Mouse (Mus musculus) forebrain, embryonic 14.5 days (tissue): ENCODE measurements around the gene Enah. TPM values are rescaled to one million over a fixed set of nuclear protein-coding genes. Genes with fewer than 3 reads are reported as not detected.

Source experiments
- ATAC-seq: fragments of 200-750 bp; cut with Nextera tagmentation; 2 replicates; pipeline ENCODE4 v1.8.0; 2017; ENCODE audit warnings: mild to moderate bottlenecking, moderate library complexity
- DNase-seq: peaks from one replicate; pipeline ENCODE4 v3.0.0-alpha.2; 2015; ENCODE audit warnings: low spot score
- H3K27ac ChIP-seq: fragments of 300-500 bp; sonication (generic); 2 replicates; pipeline ENCODE4 v1.5.1; 2014; ENCODE audit warnings: low read depth, mild to moderate bottlenecking, control low read depth, low read length, moderate library complexity
- H3K27me3 ChIP-seq: fragments of 300-500 bp; sonication (generic); replicated peaks from 2 replicates; pipeline ENCODE4 v1.6.1; 2014; ENCODE audit warnings: low read length, control low read depth, mixed read lengths; ENCODE audit not compliant: control insufficient read depth, insufficient read depth
- H3K36me3 ChIP-seq: fragments of 300-500 bp; sonication (generic); 2 replicates; pipeline ENCODE4 v1.6.1; 2014; ENCODE audit warnings: low read length, control low read depth; ENCODE audit not compliant: control insufficient read depth, insufficient read depth
- H3K4me1 ChIP-seq: fragments of 300-500 bp; sonication (generic); 2 replicates; pipeline ENCODE4 v1.6.1; 2014; ENCODE audit warnings: antibody characterized with exemption, low read length, control low read depth; ENCODE audit not compliant: control insufficient read depth, insufficient read depth
- H3K4me2 ChIP-seq: fragments of 300-500 bp; sonication (generic); 2 replicates; pipeline ENCODE4 v1.6.1; 2014; ENCODE audit warnings: mild to moderate bottlenecking, control low read depth, low read length
- H3K4me3 ChIP-seq: fragments of 300-500 bp; sonication (generic); 2 replicates; pipeline ENCODE4 v1.5.1; 2014; ENCODE audit warnings: low read depth, low read length, control low read depth
- H3K9ac ChIP-seq: fragments of 300-500 bp; sonication (generic); 2 replicates; pipeline ENCODE4 v1.6.1; 2014; ENCODE audit warnings: mild to moderate bottlenecking, low read length, control low read depth, moderate library complexity
- H3K9me3 ChIP-seq: fragments of 300-500 bp; sonication (generic); replicated peaks from 2 replicates; pipeline ENCODE4 v1.6.1; 2016; ENCODE audit warnings: low read length, control low read depth, mixed read lengths; ENCODE audit not compliant: control insufficient read depth
- WGBS: fragments of 180-500 bp; shearing (Covaris S2); extraction: QIAGEN DNeasy Blood & Tissue Kit; methylation state at CpG from one replicate; pipeline ENCODE4 v1.1.7; 2014; 5-methylcytosine and 5-hydroxymethylcytosine counted together
- polyA plus RNA-seq: library from polyadenylated mRNA; unstranded; fragments of >200 nt; fragmentation: Nextera tagmentation; extraction: Ambion mirVana; gene quantifications from 2 replicates; pipeline ENCODE4 v1.2.1, GENCODE M21; 2014

The Enah gene
- polyA plus RNA-seq, 1 experiment from 2014 or later, result 19.9 TPM

- Histone ChIP-seq H3K9me3 (no peaks in the 10 kb centered on the region), H3K4me1 (no peaks in the 10 kb centered on the region), H3K4me2 (no peak overlapping the region), H3K27ac (no peak overlapping the region), H3K9ac (no peak overlapping the region), H3K36me3 (no peaks in the 10 kb centered on the region), H3K4me3 (no peak overlapping the region), H3K27me3 (no peaks in the 10 kb centered on the region)
- DNase-seq (no peak), ATAC-seq (no peak)
- 77% methylated on average over 9 of the region's 9 CpGs for WGBS
Measured at GRCm38 (mm10) chr1:182055122-182055521, 35.3 kb upstream of the Enah start.

DNA sequence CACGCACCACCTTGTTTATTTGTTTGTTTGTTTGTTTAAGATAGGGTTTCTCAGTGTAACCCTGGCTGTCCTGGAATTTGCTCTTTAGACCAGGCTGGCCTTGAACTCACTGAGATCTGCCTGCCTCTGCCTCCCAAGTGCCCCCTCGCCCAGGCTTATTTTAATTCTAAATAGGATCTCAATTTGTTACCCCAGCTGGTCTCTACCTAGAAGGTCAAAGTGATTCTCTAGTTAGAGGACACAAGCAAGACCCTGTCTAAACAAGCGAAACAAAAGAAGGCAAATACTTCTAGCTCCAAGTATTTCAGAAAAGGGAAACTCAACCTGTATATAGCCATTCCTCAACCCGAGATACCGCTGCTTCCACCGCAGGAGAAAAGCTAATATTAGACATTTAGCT, 34.9 kb upstream of the Enah start:
- Histone ChIP-seq H3K4me1 (no peaks in the 10 kb centered on the region), H3K9ac (no peak overlapping the region), H3K9me3 (no peaks in the 10 kb centered on the region), H3K27me3 (no peaks in the 10 kb centered on the region), H3K4me2 (no peak overlapping the region), H3K27ac (no peak overlapping the region), H3K36me3 (no peaks in the 10 kb centered on the region), H3K4me3 (no peak overlapping the region)
- no peak for DNase-seq
- ATAC-seq, result no peak
- WGBS, result 96% methylated on average over 6 of the region's 6 CpGs

- Histone ChIP-seq H3K27me3 (no peaks in the 10 kb centered on the region), H3K4me3 (no peak overlapping the region), H3K27ac (no peak overlapping the region), H3K9me3 (no peaks in the 10 kb centered on the region), H3K4me1 (no peaks in the 10 kb centered on the region), H3K9ac (no peak overlapping the region), H3K36me3 (no peaks in the 10 kb centered on the region), H3K4me2 (no peak overlapping the region)
- WGBS, result 55% methylated on average over 10 of the region's 10 CpGs
- ATAC-seq (peak; percentile 73), DNase-seq (peak; percentile 43)
Measured at GRCm38 (mm10) chr1:182052973-182053372, 33.2 kb upstream of the Enah start.

DNA sequence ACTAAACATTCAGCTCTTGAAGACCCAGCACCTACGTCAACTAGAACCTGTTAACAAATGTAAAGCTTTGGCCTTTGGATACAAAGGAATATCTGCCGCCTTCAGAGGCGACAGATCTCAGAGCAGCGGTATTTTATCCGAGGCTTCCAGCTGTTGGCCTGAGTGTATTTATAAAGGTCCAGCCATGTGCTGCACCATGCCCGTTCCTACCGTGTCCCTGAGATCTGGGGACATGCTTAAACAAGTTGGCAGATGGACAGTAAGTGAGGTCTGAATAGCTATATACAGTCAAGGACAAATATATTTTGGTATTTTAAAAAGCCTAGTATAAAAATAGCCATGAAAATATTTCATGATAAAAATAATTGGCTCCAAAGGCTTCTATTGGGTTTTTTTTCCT, 32.6 kb upstream of the Enah start:
- no peak for DNase-seq
- Histone ChIP-seq H3K4me3 (no peak overlapping the region), H3K9me3 (no peaks in the 10 kb centered on the region), H3K36me3 (no peaks in the 10 kb centered on the region), H3K4me1 (no peaks in the 10 kb centered on the region), H3K4me2 (no peak overlapping the region), H3K9ac (no peak overlapping the region), H3K27ac (no peak overlapping the region), H3K27me3 (no peaks in the 10 kb centered on the region)
- no peak for ATAC-seq
- WGBS, result 89% methylated on average over 7 of the region's 7 CpGs

GRCm38 (mm10) chr1:182049813-182050212, 30.0 kb upstream of the Enah start:
- H3K36me3 ChIP-seq, result no peaks in the 10 kb centered on the region

DNA sequence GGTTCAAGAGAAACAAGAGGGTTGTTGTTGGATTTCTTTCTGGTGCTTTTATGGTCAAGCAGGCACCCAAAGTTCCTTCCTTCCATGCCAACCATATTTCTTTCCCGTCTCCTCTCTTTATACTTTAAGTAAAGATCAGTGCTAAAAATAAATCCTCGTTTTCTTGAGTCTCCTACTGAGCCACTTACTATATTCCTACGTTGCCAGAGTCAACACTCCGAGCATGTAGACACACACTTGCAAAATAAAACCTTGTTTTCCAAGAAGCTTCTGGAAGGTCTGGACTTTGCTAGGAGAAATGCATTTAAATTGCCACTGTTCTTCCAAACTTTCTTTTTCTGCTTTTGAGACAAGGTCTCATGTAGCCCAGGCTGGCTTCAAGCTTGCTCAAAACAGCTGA, 28.3 kb upstream of the Enah start:
- no peaks in the 10 kb centered on the region for H3K36me3 ChIP-seq
- no peak overlapping the region for H3K27ac ChIP-seq
- no peak overlapping the region for H3K9ac ChIP-seq
- H3K4me2 ChIP-seq, result no peak overlapping the region
- H3K4me3 ChIP-seq, result no peak overlapping the region
- no peaks in the 10 kb centered on the region for H3K9me3 ChIP-seq
- no peaks in the 10 kb centered on the region for H3K4me1 ChIP-seq
- H3K27me3 ChIP-seq, result no peaks in the 10 kb centered on the region
- no peak for DNase-seq
- WGBS, result 86% methylated on average over 4 of the region's 4 CpGs
- ATAC-seq, result no peak

More at GRCm38 (mm10) chr1:182049813-182050212, 30.0 kb upstream of the Enah start:
- H3K4me3 ChIP-seq, result no peak overlapping the region
- no peak overlapping the region for H3K4me2 ChIP-seq
- no peaks in the 10 kb centered on the region for H3K27me3 ChIP-seq
- ATAC-seq (no peak), DNase-seq (no peak)
- no peak overlapping the region for H3K9ac ChIP-seq
- 80% methylated on average over 7 of the region's 7 CpGs for WGBS
- H3K9me3 ChIP-seq, result no peaks in the 10 kb centered on the region
- no peak overlapping the region for H3K27ac ChIP-seq
- no peaks in the 10 kb centered on the region for H3K4me1 ChIP-seq

GRCm38 (mm10) chr1:182047016-182047690, 27.4 kb upstream of the Enah start:
- 77% methylated on average over 3 of the region's 3 CpGs for WGBS
- Histone ChIP-seq H3K9ac (no peak overlapping the region), H3K27me3 (no peaks in the 10 kb centered on the region), H3K36me3 (no peaks in the 10 kb centered on the region), H3K4me3 (no peak overlapping the region), H3K4me1 (no peaks in the 10 kb centered on the region), H3K27ac (no peak overlapping the region), H3K9me3 (no peaks in the 10 kb centered on the region), H3K4me2 (no peak overlapping the region)
- DNase-seq (no peak), ATAC-seq (no peak)

DNA sequence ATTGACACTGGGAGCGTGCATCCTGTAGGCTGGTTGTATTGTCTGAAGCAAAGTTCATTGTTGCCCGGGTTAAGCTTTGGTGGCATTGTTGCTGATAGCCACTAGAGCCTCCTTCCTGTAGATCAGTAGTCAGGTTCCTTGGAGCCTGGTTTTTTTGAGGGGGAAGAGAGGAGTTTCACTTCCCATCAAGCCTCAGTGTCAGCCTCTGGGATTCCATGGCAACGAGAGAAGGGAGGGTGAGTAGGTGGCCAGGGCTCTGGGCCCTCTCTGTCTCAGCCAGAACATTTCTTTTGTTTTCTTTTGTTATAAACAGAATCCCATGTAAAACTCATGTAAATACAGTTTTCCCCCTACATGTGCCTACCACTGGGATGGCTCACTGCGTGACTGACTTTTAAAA, 25.4 kb upstream of the Enah start:
- ATAC-seq (no peak), DNase-seq (peak; percentile 22)
- Histone ChIP-seq H3K36me3 (no peaks in the 10 kb centered on the region), H3K9me3 (no peaks in the 10 kb centered on the region), H3K4me2 (no peak overlapping the region), H3K27ac (no peak overlapping the region), H3K4me1 (no peaks in the 10 kb centered on the region), H3K9ac (no peak overlapping the region), H3K4me3 (no peak overlapping the region), H3K27me3 (no peaks in the 10 kb centered on the region)
- WGBS, result 75% methylated on average over 4 of the region's 4 CpGs

GRCm38 (mm10) chr1:182040538-182040937, 20.7 kb upstream of the Enah start:
- Histone ChIP-seq H3K4me3 (no peak overlapping the region), H3K9ac (no peak overlapping the region), H3K27me3 (no peaks in the 10 kb centered on the region), H3K27ac (no peak overlapping the region), H3K9me3 (no peaks in the 10 kb centered on the region), H3K4me2 (no peak overlapping the region), H3K36me3 (no peaks in the 10 kb centered on the region), H3K4me1 (no peaks in the 10 kb centered on the region)
- DNase-seq (no peak), ATAC-seq (no peak)
- 94% methylated on average over 3 of the region's 3 CpGs for WGBS
